Mouse (Mus musculus) forebrain, embryonic 10.5 days (tissue): ENCODE measurements around the gene Rps19bp1. TPM values are rescaled to one million over a fixed set of nuclear protein-coding genes. Genes with fewer than 3 reads are reported as not detected.

Source experiments
- DNase-seq: peaks from one replicate; pipeline ENCODE4 v3.0.0-alpha.2; 2017; ENCODE audit warnings: low spot score; ENCODE audit errors: extremely low spot score
- H3K27ac ChIP-seq: fragments of 300-500 bp; sonication (generic); 2 replicates; pipeline ENCODE4 v1.5.1; 2016; ENCODE audit warnings: mild to moderate bottlenecking
- H3K27me3 ChIP-seq: fragments of 300-500 bp; sonication (generic); 2 replicates; pipeline ENCODE4 v1.6.1; 2016; ENCODE audit warnings: mild to moderate bottlenecking; ENCODE audit not compliant: poor library complexity, severe bottlenecking
- H3K36me3 ChIP-seq: fragments of 300-500 bp; sonication (generic); replicated peaks from 2 replicates; pipeline ENCODE4 v1.6.1; 2016; ENCODE audit warnings: mild to moderate bottlenecking, moderate library complexity
- H3K4me1 ChIP-seq: fragments of 300-500 bp; sonication (generic); 2 replicates; pipeline ENCODE4 v1.6.1; 2016
- H3K4me3 ChIP-seq: fragments of 300-500 bp; sonication (generic); 2 replicates; pipeline ENCODE4 v1.5.1; 2016; ENCODE audit warnings: mild to moderate bottlenecking, moderate library complexity
- H3K9me3 ChIP-seq: fragments of 300-500 bp; sonication (generic); 2 replicates; pipeline ENCODE4 v1.6.1; 2016; ENCODE audit warnings: mild to moderate bottlenecking, moderate library complexity
- WGBS: fragments of 180-500 bp; shearing (Covaris S2); methylation state at CpG from one replicate; pipeline ENCODE4 v1.1.7; 2016; 5-methylcytosine and 5-hydroxymethylcytosine counted together
- polyA plus RNA-seq: library from polyadenylated mRNA; unstranded; fragments of >200 nt; fragmentation: Nextera tagmentation; extraction: Ambion mirVana; gene quantifications from 2 replicates; pipeline ENCODE4 v1.2.1, GENCODE M21; 2016

Rps19bp1 gene
- polyA plus RNA-seq, 1 experiment from 2014 or later: 66.2 TPM

GRCm38 (mm10) chr15:80254847-80255645 lies 9.1 kb downstream of the Rps19bp1 start, which contains the start of gene Atf4:
Atf4 (plus strand) TSS chr15:80255184.
- H3K4me1 ChIP-seq: peaks cover 57% of the 10 kb centered on the region
- peak; percentile 98 for DNase-seq
- peak within 1 kb of the TSS; percentile 100 for H3K4me3 ChIP-seq
- WGBS: 0% methylated on average over 62 of the region's 62 CpGs
- H3K36me3 ChIP-seq: peaks cover 70% of the 10 kb centered on the region
- H3K9me3 ChIP-seq: no peaks in the 10 kb centered on the region
- peak within 1 kb of the TSS; percentile 100 for H3K27ac ChIP-seq
- H3K27me3 ChIP-seq: no peaks in the 10 kb centered on the region

GRCm38 (mm10) chr15:80254207-80254606 lies 9.9 kb downstream of the Rps19bp1 start:
- 61% methylated on average over 6 of the region's 6 CpGs for WGBS
- no peak for DNase-seq
- Histone ChIP-seq H3K27me3 (no peaks in the 10 kb centered on the region), H3K4me3 (peak overlapping the region; percentile 100), H3K4me1 (peaks cover 53% of the 10 kb centered on the region), H3K9me3 (no peaks in the 10 kb centered on the region), H3K36me3 (peaks cover 70% of the 10 kb centered on the region), H3K27ac (peak overlapping the region; percentile 100)

GRCm38 (mm10) chr15:80253530-80253929 lies 10.6 kb downstream of the Rps19bp1 start:
- Histone ChIP-seq H3K4me1 (peaks cover 46% of the 10 kb centered on the region), H3K27ac (peak overlapping the region; percentile 100), H3K36me3 (peaks cover 70% of the 10 kb centered on the region), H3K27me3 (no peaks in the 10 kb centered on the region), H3K4me3 (peak overlapping the region; percentile 100; the same call in 1 of the 2 replicates), H3K9me3 (no peaks in the 10 kb centered on the region)
- WGBS: 44% methylated on average over 2 of the region's 2 CpGs
- no peak for DNase-seq

DNA sequence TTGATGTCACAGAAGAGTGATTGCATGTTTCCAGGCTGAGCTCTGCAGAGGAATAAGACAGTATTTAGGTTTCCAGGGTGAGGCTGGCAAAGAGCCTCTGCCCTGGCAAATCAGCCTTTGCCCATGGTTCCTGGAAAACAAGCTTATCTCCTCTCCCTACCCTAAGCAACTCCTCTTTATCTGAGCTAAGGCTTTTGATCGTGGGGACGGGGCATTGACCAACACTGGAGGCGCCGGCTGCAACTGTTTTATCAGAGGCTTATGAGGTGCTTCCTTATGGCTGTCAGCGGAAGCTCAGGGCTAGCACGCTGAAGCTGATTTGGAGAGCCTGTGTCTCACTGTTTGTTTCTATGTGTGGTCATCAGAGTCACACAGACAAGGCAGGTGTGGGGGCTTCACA lies 13.5 kb downstream of the Rps19bp1 start:
- 95% methylated on average over 6 of the region's 6 CpGs for WGBS
- Histone ChIP-seq H3K36me3 (peaks cover 72% of the 10 kb centered on the region), H3K27me3 (no peaks in the 10 kb centered on the region), H3K4me3 (no peak overlapping the region), H3K9me3 (no peaks in the 10 kb centered on the region), H3K27ac (no peak overlapping the region), H3K4me1 (peaks cover 23% of the 10 kb centered on the region)
- no peak for DNase-seq

- Histone ChIP-seq H3K27me3 (no peaks in the 10 kb centered on the region), H3K27ac (no peak overlapping the region), H3K4me1 (peaks cover 21% of the 10 kb centered on the region), H3K9me3 (no peaks in the 10 kb centered on the region), H3K36me3 (peaks cover 79% of the 10 kb centered on the region), H3K4me3 (no peak overlapping the region)
- DNase-seq: no peak
- 98% methylated on average over 10 of the region's 10 CpGs for WGBS
Measured at GRCm38 (mm10) chr15:80249672-80250071, 14.4 kb downstream of the Rps19bp1 start.

DNA sequence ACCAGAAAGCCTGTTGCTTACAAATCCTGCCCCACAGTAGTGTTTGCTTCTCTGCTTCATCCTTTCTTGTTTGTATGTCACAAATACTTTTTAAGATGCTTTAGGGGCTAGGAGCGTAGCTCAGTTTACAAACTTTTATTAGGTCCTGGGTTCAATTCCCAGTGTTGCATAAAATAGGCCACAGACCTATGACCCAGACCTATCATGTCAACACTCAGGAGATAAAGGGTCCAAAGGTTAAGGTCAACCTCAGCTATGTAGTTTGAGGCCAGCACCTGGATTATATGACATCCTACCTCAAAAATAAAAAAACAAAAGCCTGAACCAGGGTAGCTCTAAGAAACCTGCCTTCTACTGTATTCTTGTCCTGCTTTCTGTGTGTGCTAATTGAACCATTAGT lies 15.5 kb downstream of the Rps19bp1 start:
- Histone ChIP-seq H3K27ac (no peak overlapping the region), H3K27me3 (no peaks in the 10 kb centered on the region), H3K4me3 (no peak overlapping the region), H3K9me3 (no peaks in the 10 kb centered on the region), H3K36me3 (peaks cover 90% of the 10 kb centered on the region), H3K4me1 (peaks cover 11% of the 10 kb centered on the region)
- WGBS: 94% methylated on average over 1 of the region's 1 CpGs
- no peak for DNase-seq

- peaks cover 6% of the 10 kb centered on the region for H3K4me1 ChIP-seq
- 96% methylated on average over 12 of the region's 12 CpGs for WGBS
Measured at GRCm38 (mm10) chr15:80248135-80248534, 16.0 kb downstream of the Rps19bp1 start.

DNA sequence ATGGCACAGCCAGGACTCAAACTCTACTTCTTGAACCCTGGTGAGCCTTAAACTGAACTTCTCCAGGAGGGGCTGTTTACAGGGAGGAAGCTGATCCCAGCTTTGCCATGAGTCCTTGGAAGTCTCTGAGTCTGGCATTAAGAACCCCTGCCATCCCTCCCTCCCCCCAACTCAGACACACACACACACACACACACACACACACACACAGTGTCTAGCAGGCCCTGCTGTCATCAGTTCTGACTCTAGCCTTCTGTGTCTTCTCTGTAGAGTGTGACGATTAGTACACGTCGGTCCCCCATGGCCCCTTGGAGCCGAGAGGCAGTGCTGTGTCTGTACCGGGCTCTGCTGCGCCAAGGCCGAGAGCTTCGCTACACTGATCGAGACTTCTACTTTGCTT lies 28.6 kb downstream of the Rps19bp1 start, which contains the start of gene AC140267.1:
AC140267.1 (plus strand) TSS at position 301 of the 400 bp plus-strand sequence.
- no peaks in the 10 kb centered on the region for H3K27me3 ChIP-seq
- peak within 1 kb of the TSS; percentile 95 for H3K4me3 ChIP-seq
- 97% methylated on average over 9 of the region's 9 CpGs for WGBS
- H3K27ac ChIP-seq: peak within 1 kb of the TSS; percentile 94
- no peaks in the 10 kb centered on the region for H3K9me3 ChIP-seq
- no peak for DNase-seq
- peaks cover 47% of the 10 kb centered on the region for H3K36me3 ChIP-seq
- H3K4me1 ChIP-seq: peaks cover 31% of the 10 kb centered on the region

More at GRCm38 (mm10) chr15:80248135-80248534, 16.0 kb downstream of the Rps19bp1 start:
- Histone ChIP-seq H3K36me3 (peaks cover 94% of the 10 kb centered on the region), H3K9me3 (no peaks in the 10 kb centered on the region), H3K27ac (no peak overlapping the region), H3K27me3 (no peaks in the 10 kb centered on the region), H3K4me3 (no peak overlapping the region)
- DNase-seq: no peak

DNA sequence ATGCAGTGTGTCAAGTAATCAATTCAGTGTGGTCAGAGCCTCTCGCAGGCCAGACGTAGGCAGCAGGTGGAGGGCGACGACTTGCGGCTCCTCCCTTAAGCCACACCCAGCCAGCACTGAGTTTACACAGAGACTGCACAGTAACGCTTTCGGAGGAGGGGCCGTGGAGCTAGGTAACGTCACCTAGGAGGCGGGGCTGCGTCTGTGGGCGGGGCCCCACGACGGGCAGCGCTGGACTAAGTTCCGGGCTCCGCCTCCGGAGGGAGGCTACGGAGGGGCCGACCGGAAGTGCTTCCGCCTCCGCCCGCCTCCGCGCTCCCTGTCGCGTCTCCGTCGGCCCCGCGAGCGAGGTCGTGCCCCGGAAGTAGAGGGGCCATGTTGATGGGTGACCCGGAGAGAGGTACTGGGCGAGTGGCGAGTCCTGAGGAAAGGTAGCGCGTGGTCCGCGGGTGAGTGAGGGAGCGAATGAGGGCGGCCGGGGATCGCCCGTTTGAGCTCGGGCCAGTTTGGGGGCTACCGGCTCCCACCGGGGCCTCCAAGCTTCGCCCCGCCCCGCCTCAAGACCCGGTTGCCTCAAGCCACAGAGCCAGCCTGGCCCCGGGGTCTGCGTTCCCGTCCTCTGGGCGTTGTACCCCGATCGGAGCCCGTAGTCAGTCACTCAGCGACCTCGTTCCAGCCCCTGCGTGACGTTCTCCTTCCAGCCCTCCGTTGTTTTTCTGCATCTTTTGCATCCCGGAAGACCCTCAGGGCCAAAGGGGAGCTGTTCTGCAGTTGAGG lies 30.2 kb downstream of the Rps19bp1 start, which contains the start of gene Mief1:
Mief1 (plus strand) TSS at position 286 of the 777 bp plus-strand sequence.
- peaks cover 37% of the 10 kb centered on the region for H3K36me3 ChIP-seq
- peak; percentile 96 for DNase-seq
- H3K27me3 ChIP-seq: no peaks in the 10 kb centered on the region
- peaks cover 31% of the 10 kb centered on the region for H3K4me1 ChIP-seq
- peak within 1 kb of the TSS; percentile 94 for H3K27ac ChIP-seq
- H3K9me3 ChIP-seq: no peaks in the 10 kb centered on the region
- under 1% methylated on average over 67 of the region's 67 CpGs for WGBS
- peak within 1 kb of the TSS; percentile 95 for H3K4me3 ChIP-seq

- WGBS: 68% methylated on average over 4 of the region's 4 CpGs
- Histone ChIP-seq H3K4me1 (peaks cover 37% of the 10 kb centered on the region), H3K36me3 (peaks cover 29% of the 10 kb centered on the region), H3K9me3 (no peaks in the 10 kb centered on the region), H3K27me3 (no peaks in the 10 kb centered on the region), H3K4me3 (peak overlapping the region; percentile 95), H3K27ac (peak overlapping the region; percentile 94)
- no peak for DNase-seq
Measured at GRCm38 (mm10) chr15:80233053-80233452, 31.1 kb downstream of the Rps19bp1 start.

DNA sequence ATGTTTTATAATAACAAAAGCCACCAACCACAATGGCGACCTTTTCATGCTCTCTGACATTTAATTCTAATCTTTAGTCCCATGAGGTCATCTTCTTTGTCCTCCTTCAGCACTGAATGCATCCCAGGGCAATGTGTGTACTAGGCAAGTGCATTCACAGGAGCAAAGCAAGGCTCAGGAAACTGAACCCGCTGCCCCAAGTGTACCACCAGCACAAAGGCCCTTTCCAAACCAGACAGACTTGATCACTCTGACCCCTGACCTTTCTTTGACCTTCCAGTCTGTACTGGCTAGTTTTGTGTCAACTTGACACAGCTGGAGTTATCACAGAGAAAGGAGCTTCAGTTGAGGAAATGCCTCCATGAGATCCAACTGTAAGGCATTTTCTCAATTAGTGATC lies 31.8 kb downstream of the Rps19bp1 start:
- WGBS: 55% methylated on average over 2 of the region's 2 CpGs
- Histone ChIP-seq H3K27ac (no peak overlapping the region), H3K4me3 (no peak overlapping the region), H3K9me3 (no peaks in the 10 kb centered on the region), H3K36me3 (peaks cover 21% of the 10 kb centered on the region), H3K4me1 (peaks cover 40% of the 10 kb centered on the region), H3K27me3 (no peaks in the 10 kb centered on the region)
- DNase-seq: no peak

DNA sequence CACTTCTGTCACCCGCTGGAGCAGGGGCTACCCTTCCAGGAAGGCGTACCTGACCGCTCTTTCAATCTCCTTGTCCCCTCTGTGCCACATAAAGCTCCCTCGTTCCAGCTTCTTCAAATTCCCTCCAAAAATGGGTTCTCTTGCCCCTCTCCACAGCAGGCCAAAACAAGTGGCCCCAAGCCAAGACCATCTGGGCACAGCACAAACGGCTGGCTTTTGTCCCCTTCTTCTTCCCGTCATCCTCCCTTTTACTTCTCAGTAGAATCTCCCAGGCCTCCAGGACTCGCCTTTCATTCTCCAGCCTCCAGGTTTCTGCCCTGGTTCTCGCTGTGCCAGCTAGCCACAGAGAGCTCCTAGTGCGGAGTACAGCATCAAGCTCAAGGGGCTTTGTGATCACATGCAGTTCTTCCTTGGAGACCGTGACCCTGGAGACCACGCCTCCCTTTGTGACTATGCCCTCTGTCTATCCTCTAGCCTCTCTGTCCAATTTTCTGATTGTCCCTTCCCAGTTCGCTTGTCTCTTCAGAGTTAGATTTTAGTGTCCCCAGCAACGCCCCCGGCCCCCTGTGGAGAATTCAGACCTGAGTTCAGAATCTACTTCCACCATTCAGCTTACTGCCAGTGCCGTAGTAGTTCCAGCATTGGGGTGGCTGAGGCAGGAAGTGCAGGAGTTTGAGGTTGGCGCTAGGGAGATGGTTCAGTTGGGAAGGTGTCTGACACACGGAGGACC lies 35.9 kb downstream of the Rps19bp1 start:
- no peaks in the 10 kb centered on the region for H3K9me3 ChIP-seq
- H3K4me3 ChIP-seq: no peak overlapping the region
- H3K4me1 ChIP-seq: peaks cover 19% of the 10 kb centered on the region
- H3K27me3 ChIP-seq: no peaks in the 10 kb centered on the region
- no peak for DNase-seq
- H3K36me3 ChIP-seq: no peaks in the 10 kb centered on the region
- 0 out of 2 replicates have a peak overlapping the region, but pooled peaks have one; percentile 16 for H3K27ac ChIP-seq
- WGBS: 80% methylated on average over 17 of the region's 17 CpGs
